Mouse (Mus musculus) splenic B cell, adult 2 months (primary cell): ENCODE results near the gene Fndc7.
"Not testable (repeated sequence)": the region's sequence is repeated elsewhere in the genome, so short reads cannot be mapped to it uniquely, and the experiment has no call there.

Source experiments
- DNase-seq: peaks from one replicate; pipeline ENCODE4 v3.0.0-alpha.2; 2011; ENCODE audit warnings: low read depth, low spot score
- H3K27me3 ChIP-seq: 2 replicates; pipeline ENCODE4 v1.6.1; 2012; ENCODE audit warnings: mild to moderate bottlenecking, low read length, moderate library complexity, mixed read lengths; ENCODE audit not compliant: control insufficient read depth, poor library complexity, insufficient read depth, severe bottlenecking
- H3K36me3 ChIP-seq: 2 replicates; pipeline ENCODE4 v1.6.1; 2012; ENCODE audit warnings: mild to moderate bottlenecking, low read length, moderate library complexity, mixed read lengths; ENCODE audit not compliant: control insufficient read depth, poor library complexity, insufficient read depth, severe bottlenecking

Fndc7 gene

DNA sequence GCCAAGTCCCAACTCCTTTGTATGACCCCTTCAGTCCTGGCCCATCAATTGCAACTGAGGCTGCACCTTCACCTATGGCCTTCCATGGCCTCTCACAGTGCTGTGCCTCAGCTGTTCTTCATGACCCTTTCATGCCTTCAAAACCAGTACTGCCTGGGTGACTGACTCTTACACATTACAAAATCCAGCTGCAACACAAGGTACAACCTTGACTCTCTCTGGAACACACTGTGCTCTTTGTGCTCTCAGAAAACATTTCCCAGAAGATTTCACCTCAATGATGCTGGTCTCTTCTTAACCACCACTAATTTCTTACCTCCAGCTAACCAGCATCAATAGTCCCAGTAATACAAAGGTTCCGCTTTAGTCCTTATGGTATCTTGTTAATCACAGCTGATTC is 56.1 kb downstream of the Fndc7 start:
- not testable (repeated sequence) for DNase-seq, H3K27me3 ChIP-seq, H3K36me3 ChIP-seq

DNA sequence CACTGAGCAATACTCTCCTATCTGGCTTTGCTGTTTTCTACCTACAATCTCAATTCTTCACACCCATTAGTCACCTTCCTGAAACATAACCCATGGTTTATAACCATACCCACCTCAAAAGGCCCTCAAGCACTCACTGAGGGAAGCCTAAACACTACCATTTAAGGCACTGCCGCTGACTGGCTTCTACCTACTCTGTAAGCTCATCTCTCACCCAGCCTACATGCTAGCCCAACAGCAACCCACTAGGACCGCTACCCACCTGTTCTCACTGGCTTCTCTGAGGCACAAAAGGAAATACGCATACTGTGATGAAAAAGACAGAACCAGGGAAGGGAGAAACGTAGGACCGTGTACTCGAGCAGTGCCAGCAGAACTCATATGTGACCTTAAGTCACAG is 58.1 kb downstream of the Fndc7 start:
- DNase-seq = no peak
- no peaks in the 10 kb centered on the region for H3K36me3 ChIP-seq

DNA sequence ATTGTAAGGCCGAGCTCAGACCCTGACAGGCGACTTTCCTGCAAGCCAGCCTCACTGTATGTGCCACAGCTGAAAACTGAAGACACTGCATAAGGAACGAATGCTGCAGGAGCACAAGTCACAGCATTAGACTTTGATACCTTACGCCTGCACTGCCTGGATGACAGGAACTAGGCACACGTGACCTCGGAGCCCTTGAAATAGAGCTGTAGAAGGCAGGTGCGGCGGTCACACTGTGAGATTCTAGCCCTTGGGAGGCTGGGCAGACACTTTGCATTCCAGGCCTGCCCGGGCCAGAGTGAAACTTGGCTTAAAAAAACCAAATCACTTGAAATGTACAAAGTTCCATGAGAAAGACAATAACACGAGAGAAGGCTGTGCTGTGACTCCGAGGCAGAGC is 59.3 kb downstream of the Fndc7 start:
- Histone ChIP-seq H3K36me3 (peaks cover 5% of the 10 kb centered on the region; the same call in 1 of the 2 replicates), H3K27me3 (no peaks in the 10 kb centered on the region)
- DNase-seq = peak; percentile 32

More for the DNA sequence above, 58.1 kb downstream of the Fndc7 start:
- H3K27me3 ChIP-seq = no peaks in the 10 kb centered on the region

DNA sequence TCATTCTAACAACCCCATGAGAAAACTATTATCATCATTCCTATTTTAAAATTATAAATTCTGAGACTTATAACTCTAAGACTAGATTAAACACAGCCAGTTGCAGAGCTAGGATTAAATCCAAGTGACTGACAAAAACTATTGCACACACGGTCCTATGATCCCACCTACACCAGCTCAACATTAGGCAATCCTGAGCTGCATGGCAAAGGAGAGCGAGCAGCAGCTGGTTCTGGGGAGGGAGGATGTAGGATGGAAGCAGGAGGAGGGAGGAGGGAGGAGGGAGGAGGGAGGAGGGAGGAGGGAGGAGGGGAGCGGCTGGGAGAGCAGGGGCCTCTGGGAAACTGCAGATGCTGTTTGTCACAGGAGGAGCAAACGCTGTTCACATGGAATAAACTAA is 74.2 kb downstream of the Fndc7 start:
- Histone ChIP-seq H3K27me3 (no peaks in the 10 kb centered on the region), H3K36me3 (peaks cover 16% of the 10 kb centered on the region)
- no peak for DNase-seq

- DNase-seq = no peak
- H3K27me3 ChIP-seq = no peaks in the 10 kb centered on the region
- H3K36me3 ChIP-seq = peaks cover 13% of the 10 kb centered on the region; the same call in 1 of the 2 replicates
These were observed 79.0 kb downstream of the Fndc7 start for GRCm38 (mm10) chr3:108810747-108811263.

GRCm38 (mm10) chr3:108805622-108806021 is 84.2 kb downstream of the Fndc7 start:
- no peaks in the 10 kb centered on the region for H3K27me3 ChIP-seq
- DNase-seq = no peak
- peaks cover 16% of the 10 kb centered on the region for H3K36me3 ChIP-seq
